Mouse (Mus musculus): ENCODE measurements at regions not wholly inside any gene's neighbourhood (a gene's known extent, or its start where the extent isn't known, plus 50 kb on each side); places are given as distances from the start of the nearest gene placed in this dataset.
A peak's percentile ranks its signal among the peaks of the same experiment; 100 is the strongest.

DNA sequence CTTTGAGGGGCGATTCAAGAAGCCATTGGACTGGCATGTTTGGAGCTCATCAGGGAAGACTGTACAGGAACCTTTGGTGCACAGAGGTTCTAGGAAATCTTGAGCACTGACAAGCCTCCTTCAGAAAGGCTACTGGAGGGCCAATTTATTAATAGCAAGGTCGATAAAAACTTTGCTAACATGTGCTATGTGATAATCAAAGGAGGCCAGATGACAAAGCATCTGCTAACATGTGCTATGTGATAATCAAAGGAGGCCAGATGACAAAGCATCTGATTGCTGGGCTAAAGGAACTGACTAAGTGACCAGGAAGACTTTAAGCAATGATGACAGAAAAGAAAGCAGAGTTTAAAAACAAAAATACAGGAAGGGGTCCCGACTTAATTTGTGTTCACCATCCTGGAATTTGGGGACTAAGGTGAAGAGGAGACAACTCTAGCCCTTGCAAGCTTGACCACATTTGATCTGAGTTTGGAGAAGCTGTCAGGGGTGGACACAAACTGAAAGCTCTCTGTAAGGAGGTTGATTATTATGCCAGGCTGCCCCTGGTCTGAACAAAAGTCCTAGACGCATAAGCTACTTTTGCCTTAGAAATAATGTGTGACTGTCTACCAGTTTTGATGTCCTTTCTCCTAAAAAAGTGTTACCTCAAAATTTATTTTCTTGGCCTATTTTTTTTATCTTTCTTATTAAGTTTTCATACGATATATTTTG is 455.5 kb upstream of the Fam92a start:
- DNase-seq (no peak), ATAC-seq (ENCODE audit: low FRiP score, low TSS enrichment) (no peak)
- Histone ChIP-seq H3K27ac (replicated peaks; ENCODE audit: low read depth, low read length) (no peak overlapping the region), H3K9me3 (ENCODE audit: control insufficient read depth, low read length) (no peaks in the 10 kb centered on the region), H3K4me3 (replicated peaks; ENCODE audit: low read depth, low read length) (no peak overlapping the region), H3K36me3 (ENCODE audit: control insufficient read depth, insufficient read depth, low read length) (no peaks in the 10 kb centered on the region), H3K9ac (replicated peaks; ENCODE audit: low read length) (no peak overlapping the region), H3K27me3 (ENCODE audit: control insufficient read depth, insufficient read depth, low read length) (no peaks in the 10 kb centered on the region), H3K4me2 (ENCODE audit: low read length) (no peak overlapping the region), H3K4me1 (ENCODE audit: control insufficient read depth, insufficient read depth, low read length) (0 out of 2 replicates have a peak, but pooled peaks cover 3% of the 10 kb centered on the region)
- WGBS, result 74% methylated on average over 5 of the region's 5 CpGs

DNA sequence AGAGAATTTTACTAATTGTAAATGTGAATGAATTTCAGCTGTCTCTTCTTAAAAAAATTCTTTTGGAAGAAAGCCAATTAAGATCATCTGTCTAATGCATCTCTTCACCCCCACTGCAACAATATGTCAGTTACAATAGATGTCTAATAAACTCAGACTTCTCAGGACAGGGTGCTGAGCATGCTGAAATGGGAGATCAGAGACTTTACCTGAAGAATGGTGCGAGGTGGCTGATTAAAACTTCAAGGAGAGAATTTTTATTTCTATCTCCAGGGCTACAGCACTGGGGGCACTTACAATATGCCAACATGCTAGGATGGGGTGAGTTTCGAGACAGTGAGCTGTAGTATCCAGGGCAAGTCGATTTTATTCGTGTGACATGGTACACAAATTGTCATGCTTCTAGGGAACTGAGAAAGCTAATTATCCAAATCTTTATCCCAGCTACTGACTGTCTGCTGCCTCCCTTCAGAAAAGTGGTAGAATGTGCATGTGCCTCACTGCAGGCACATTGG is 449.0 kb upstream of the Fam92a start:
- H3K27ac ChIP-seq (replicated peaks; ENCODE audit: low read depth, low read length), result peak overlapping the region; percentile 58
- H3K4me2 ChIP-seq (ENCODE audit: low read length), result no peak overlapping the region
- H3K36me3 ChIP-seq (ENCODE audit: control insufficient read depth, insufficient read depth, low read length), result no peaks in the 10 kb centered on the region
- no peaks in the 10 kb centered on the region for H3K27me3 ChIP-seq (ENCODE audit: control insufficient read depth, insufficient read depth, low read length)
- peaks cover 5% of the 10 kb centered on the region; the same call in 1 of the 2 replicates for H3K4me1 ChIP-seq (ENCODE audit: control insufficient read depth, insufficient read depth, low read length)
- WGBS, result 13% methylated on average over 4 of the region's 4 CpGs
- DNase-seq (peak; percentile 64), ATAC-seq (ENCODE audit: low FRiP score, low TSS enrichment) (peak; percentile 86)
- no peaks in the 10 kb centered on the region for H3K9me3 ChIP-seq (ENCODE audit: control insufficient read depth, low read length)
- no peak overlapping the region for H3K4me3 ChIP-seq (replicated peaks; ENCODE audit: low read depth, low read length)
- no peak overlapping the region for H3K9ac ChIP-seq (replicated peaks; ENCODE audit: low read length)

DNA sequence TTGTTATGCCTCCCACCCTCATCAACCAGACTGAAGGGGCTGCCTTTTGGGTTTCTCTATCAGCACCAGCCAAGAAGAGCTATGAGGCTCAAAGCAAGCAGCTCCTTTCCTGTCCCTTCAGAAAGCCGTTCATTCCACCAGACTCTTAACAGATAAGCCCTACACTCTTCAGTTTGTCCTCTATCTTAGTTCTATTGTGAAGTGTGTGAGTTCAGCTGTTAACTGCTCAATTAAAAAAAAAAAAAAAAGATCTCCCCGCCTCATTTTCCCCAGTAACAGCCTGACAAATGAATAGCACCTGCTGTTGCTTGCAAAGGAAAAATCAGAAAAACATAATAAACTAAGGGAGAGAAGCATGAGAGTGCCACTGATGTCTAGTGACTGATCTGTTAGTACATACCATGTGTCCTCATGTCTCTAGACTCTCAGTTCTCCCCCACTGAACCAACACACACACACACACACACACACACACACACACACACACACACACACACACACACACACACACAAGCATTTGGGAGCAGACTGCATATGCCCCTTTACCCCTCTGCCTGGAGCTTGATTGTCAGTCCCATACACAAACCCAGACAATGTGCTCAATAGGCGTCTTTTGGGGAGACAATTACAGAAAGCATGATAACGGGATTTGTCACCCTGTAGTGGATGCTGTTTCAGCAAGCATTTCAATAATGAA is 448.4 kb upstream of the Fam92a start:
- H3K9me3 ChIP-seq (ENCODE audit: control insufficient read depth, low read length), result no peaks in the 10 kb centered on the region
- WGBS, result 10% methylated on average over 4 of the region's 4 CpGs
- peak; percentile 86 for ATAC-seq (ENCODE audit: low FRiP score, low TSS enrichment)
- H3K4me3 ChIP-seq (replicated peaks; ENCODE audit: low read depth, low read length), result no peak overlapping the region
- H3K27ac ChIP-seq (replicated peaks; ENCODE audit: low read depth, low read length), result peak overlapping the region; percentile 60; the same call in 1 of the 2 replicates
- H3K27me3 ChIP-seq (ENCODE audit: control insufficient read depth, insufficient read depth, low read length), result no peaks in the 10 kb centered on the region
- H3K4me2 ChIP-seq (ENCODE audit: low read length), result no peak overlapping the region
- DNase-seq, result no peak
- no peak overlapping the region for H3K9ac ChIP-seq (replicated peaks; ENCODE audit: low read length)
- H3K4me1 ChIP-seq (ENCODE audit: control insufficient read depth, insufficient read depth, low read length), result peaks cover 5% of the 10 kb centered on the region; the same call in 1 of the 2 replicates
- no peaks in the 10 kb centered on the region for H3K36me3 ChIP-seq (ENCODE audit: control insufficient read depth, insufficient read depth, low read length)

DNA sequence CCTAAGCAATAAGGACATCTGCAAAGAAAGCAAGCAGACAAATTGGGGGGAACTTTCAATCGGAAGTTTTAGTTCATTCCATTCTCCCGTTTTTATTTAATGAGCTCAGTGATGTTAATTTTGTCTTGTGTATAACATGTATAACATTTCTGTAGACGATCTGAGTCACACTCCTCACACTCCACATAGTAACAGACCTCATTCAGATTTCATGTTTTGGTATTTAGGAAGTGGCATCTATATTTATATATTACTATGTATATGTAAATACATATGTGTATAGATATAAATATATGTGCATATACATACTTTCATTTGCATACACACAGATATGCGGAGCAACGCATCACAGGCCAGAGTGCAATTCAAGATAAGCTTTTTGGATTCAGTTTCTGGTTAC is 444.9 kb upstream of the Fam92a start:
- DNase-seq (no peak), ATAC-seq (ENCODE audit: low FRiP score, low TSS enrichment) (no peak)
- Histone ChIP-seq H3K4me1 (ENCODE audit: control insufficient read depth, insufficient read depth, low read length) (peaks cover 5% of the 10 kb centered on the region; the same call in 1 of the 2 replicates), H3K36me3 (ENCODE audit: control insufficient read depth, insufficient read depth, low read length) (no peaks in the 10 kb centered on the region), H3K27me3 (ENCODE audit: control insufficient read depth, insufficient read depth, low read length) (no peaks in the 10 kb centered on the region), H3K27ac (replicated peaks; ENCODE audit: low read depth, low read length) (no peak overlapping the region), H3K4me3 (replicated peaks; ENCODE audit: low read depth, low read length) (no peak overlapping the region), H3K4me2 (ENCODE audit: low read length) (no peak overlapping the region), H3K9me3 (ENCODE audit: control insufficient read depth, low read length) (no peaks in the 10 kb centered on the region), H3K9ac (replicated peaks; ENCODE audit: low read length) (no peak overlapping the region)
- 80% methylated on average over 5 of the region's 5 CpGs for WGBS

DNA sequence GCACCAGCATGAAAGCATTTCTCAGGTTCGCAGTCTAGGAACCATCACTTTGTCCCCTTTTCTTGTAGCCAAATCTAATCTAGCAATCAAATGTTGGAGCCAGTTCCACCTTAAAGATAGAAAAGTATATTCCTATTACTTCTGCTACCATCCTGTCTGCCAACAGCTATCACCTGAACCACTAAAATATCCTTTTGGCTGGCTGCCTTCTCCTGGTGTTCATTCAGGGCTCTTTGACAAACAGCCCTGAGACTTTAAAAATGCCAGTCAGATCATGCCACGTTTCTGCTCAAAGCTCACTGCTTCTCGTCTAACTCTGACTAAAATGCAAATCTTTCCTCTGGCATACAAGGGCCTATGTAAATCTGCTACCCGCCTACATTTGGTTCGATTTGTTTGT is 439.7 kb upstream of the Fam92a start:
- ATAC-seq (ENCODE audit: low FRiP score, low TSS enrichment), result no peak
- Histone ChIP-seq H3K4me1 (ENCODE audit: control insufficient read depth, insufficient read depth, low read length) (no peaks in the 10 kb centered on the region), H3K27me3 (ENCODE audit: control insufficient read depth, insufficient read depth, low read length) (no peaks in the 10 kb centered on the region), H3K9ac (replicated peaks; ENCODE audit: low read length) (no peak overlapping the region), H3K4me3 (replicated peaks; ENCODE audit: low read depth, low read length) (no peak overlapping the region), H3K36me3 (ENCODE audit: control insufficient read depth, insufficient read depth, low read length) (no peaks in the 10 kb centered on the region), H3K4me2 (ENCODE audit: low read length) (no peak overlapping the region), H3K9me3 (ENCODE audit: control insufficient read depth, low read length) (no peaks in the 10 kb centered on the region), H3K27ac (replicated peaks; ENCODE audit: low read depth, low read length) (no peak overlapping the region)
- whole genome bisulfite sequencing, result 66% methylated on average over 5 of the region's 5 CpGs
- DNase-seq, result no peak

DNA sequence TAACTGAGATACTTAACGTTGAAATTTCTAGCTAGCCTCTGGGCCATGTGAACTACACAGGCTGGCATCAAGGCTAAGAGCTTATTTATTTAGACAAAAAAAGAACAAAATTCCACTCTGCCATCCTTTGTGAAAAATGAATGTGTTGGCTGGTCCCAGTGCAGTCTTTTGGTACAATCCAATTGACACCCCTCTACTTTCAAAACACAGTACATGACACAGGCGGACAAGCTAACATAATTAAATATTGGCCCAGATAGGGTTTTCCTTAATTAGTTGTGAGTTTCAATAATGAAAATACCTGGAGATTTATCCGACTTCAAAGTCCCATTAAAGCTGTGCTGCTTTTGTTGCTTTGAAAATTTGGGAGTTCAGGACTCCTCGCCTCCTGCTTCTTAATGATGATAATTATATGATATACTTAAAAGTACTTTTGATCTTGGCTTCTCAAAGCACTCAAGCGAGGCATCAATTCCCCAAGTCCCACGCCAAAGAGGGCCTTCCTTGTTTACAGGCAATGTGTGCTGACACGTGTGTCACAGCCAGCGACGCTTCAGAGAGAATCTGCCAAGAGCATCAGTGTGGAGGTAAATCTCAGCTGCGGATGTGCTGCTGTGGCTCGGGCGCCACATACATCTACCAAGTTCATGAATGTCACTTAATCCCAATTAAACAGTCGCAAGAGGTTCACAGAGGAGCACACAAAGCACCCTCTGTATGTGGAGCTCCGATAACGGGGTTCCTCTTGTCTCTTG is 429.5 kb upstream of the Fam92a start:
- WGBS, result 52% methylated on average over 15 of the region's 15 CpGs
- ATAC-seq (ENCODE audit: low FRiP score, low TSS enrichment), result peak; percentile 53
- no peak overlapping the region for H3K27ac ChIP-seq (replicated peaks; ENCODE audit: low read depth, low read length)

DNA sequence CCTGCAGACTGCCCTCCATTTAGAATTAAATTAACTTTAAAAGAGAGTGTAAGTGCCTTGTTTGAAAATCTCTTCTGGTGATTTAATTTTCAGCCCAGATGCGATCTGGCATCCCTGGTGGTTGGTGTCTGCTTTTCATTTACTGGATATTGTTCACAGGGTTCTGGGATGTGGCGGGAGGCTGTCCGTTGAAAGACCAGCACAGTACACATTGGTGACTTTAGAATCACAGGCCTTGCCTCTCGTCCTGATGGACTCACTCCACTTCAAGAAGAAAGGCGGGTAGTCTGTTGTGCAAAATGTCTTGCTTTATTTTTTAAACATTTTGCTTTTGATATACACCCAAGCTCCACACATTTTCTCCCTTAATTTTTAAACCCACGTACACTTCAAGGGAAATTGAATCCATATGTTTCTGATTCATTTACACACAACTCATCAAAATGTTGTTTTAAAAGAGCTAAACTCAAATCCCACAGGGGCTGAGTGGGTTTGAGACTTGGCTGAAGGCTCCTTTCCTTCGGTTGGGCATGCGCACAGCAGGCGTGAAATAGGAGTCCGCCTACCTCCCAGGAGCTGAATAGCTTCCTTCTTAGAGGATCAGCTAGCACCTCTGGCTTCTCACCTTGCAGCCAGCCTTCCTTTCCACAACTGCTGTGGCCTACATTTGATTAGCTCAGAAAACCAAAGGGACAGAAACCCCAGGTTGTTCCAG is 424.1 kb upstream of the Fam92a start:
- Histone ChIP-seq H3K9ac (replicated peaks; ENCODE audit: low read length) (no peak overlapping the region), H3K36me3 (ENCODE audit: control insufficient read depth, insufficient read depth, low read length) (no peaks in the 10 kb centered on the region), H3K4me2 (ENCODE audit: low read length) (no peak overlapping the region), H3K4me1 (ENCODE audit: control insufficient read depth, insufficient read depth, low read length) (no peaks in the 10 kb centered on the region), H3K27ac (replicated peaks; ENCODE audit: low read depth, low read length) (no peak overlapping the region), H3K4me3 (replicated peaks; ENCODE audit: low read depth, low read length) (no peak overlapping the region), H3K27me3 (ENCODE audit: control insufficient read depth, insufficient read depth, low read length) (no peaks in the 10 kb centered on the region), H3K9me3 (ENCODE audit: control insufficient read depth, low read length) (no peaks in the 10 kb centered on the region)
- ATAC-seq (ENCODE audit: low FRiP score, low TSS enrichment) (no peak), DNase-seq (no peak)
- WGBS, result 74% methylated on average over 10 of the region's 10 CpGs

More for the DNA sequence above, 429.5 kb upstream of the Fam92a start:
- Histone ChIP-seq H3K9ac (replicated peaks; ENCODE audit: low read length) (no peak overlapping the region), H3K27me3 (ENCODE audit: control insufficient read depth, insufficient read depth, low read length) (no peaks in the 10 kb centered on the region), H3K9me3 (ENCODE audit: control insufficient read depth, low read length) (no peaks in the 10 kb centered on the region), H3K4me1 (ENCODE audit: control insufficient read depth, insufficient read depth, low read length) (no peaks in the 10 kb centered on the region), H3K4me3 (replicated peaks; ENCODE audit: low read depth, low read length) (no peak overlapping the region), H3K36me3 (ENCODE audit: control insufficient read depth, insufficient read depth, low read length) (no peaks in the 10 kb centered on the region), H3K4me2 (ENCODE audit: low read length) (no peak overlapping the region)
- peak; percentile 69 for DNase-seq

DNA sequence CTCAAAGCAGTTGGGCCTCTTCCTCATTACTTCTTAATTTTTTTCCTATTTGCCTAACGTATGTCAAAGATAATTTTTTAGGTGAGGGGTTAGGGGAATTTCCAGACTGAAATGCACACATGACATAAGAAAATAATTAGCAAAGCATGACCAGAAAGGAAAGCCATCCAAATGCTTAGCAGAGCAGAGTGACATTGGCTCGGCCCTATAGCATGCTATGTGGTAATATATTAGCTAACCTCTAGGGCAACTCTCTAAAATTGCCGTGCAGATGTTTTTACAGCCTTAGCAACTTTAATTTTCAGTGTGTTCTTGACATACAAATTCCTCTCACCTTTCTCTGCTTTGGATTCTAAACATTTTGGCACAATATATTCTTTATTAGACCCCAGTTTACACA is 421.2 kb upstream of the Fam92a start:
- H3K9ac ChIP-seq (replicated peaks; ENCODE audit: low read length), result no peak overlapping the region
- no peaks in the 10 kb centered on the region for H3K27me3 ChIP-seq (ENCODE audit: control insufficient read depth, insufficient read depth, low read length)
- DNase-seq (no peak), ATAC-seq (ENCODE audit: low FRiP score, low TSS enrichment) (no peak)
- whole genome bisulfite sequencing, result 67% methylated on average over 3 of the region's 3 CpGs
- H3K27ac ChIP-seq (replicated peaks; ENCODE audit: low read depth, low read length), result no peak overlapping the region
- H3K36me3 ChIP-seq (ENCODE audit: control insufficient read depth, insufficient read depth, low read length), result no peaks in the 10 kb centered on the region
- no peaks in the 10 kb centered on the region for H3K9me3 ChIP-seq (ENCODE audit: control insufficient read depth, low read length)
- H3K4me1 ChIP-seq (ENCODE audit: control insufficient read depth, insufficient read depth, low read length), result no peaks in the 10 kb centered on the region
- H3K4me2 ChIP-seq (ENCODE audit: low read length), result no peak overlapping the region
- H3K4me3 ChIP-seq (replicated peaks; ENCODE audit: low read depth, low read length), result no peak overlapping the region

Measured in midbrain, embryonic 14.5 days (tissue).